Mouse (Mus musculus): ENCODE results near the gene Trim56. TPM values are rescaled to one million over a fixed set of nuclear protein-coding genes. Genes with fewer than 3 reads are reported as not detected.
A peak's percentile ranks its signal among the peaks of the same experiment; 100 is the strongest.
"Not testable (repeated sequence)": the region's sequence is repeated elsewhere in the genome, so short reads cannot be mapped to it uniquely, and the experiment has no call there.

Gene Trim56
- total RNA-seq (2021) = 1 to 10 TPM; 4.1 to 5.6 TPM

- DNase-seq = no peak
- intact Hi-C loops (cut with DNase I) = no loop called here
Observed at GRCm38 (mm10) chr5:137115866-137116847, at the start of gene Trim56. Gene Trim56 (minus strand): TSS chr5:137116209.

- DNase-seq = no peak
- intact Hi-C loops (cut with DNase I) = no loop called here
Observed at GRCm38 (mm10) chr5:137161853-137162252, 45.8 kb upstream of the Trim56 start.

- intact Hi-C loops (cut with DNase I) = no loop called here
- peak; percentile 32 for DNase-seq
Observed at GRCm38 (mm10) chr5:137159461-137159860, 43.5 kb upstream of the Trim56 start.

GRCm38 (mm10) chr5:137153289-137153688 is 37.3 kb upstream of the Trim56 start:
- no peak for DNase-seq
- intact Hi-C loops (cut with DNase I) = no loop called here

GRCm38 (mm10) chr5:137152623-137153022 is 36.6 kb upstream of the Trim56 start:
- intact Hi-C loops (cut with DNase I) = no loop called here
- no peak for DNase-seq

GRCm38 (mm10) chr5:137149272-137149882 is 33.4 kb upstream of the Trim56 start, which contains the start of gene Muc3:
Gene Muc3 (minus strand): TSS chr5:137149322.
- intact Hi-C loops (cut with DNase I); DNase-seq: not testable (repeated sequence)

GRCm38 (mm10) chr5:137140836-137141235 is 24.8 kb upstream of the Trim56 start:
- intact Hi-C loops (cut with DNase I) = no loop called here

GRCm38 (mm10) chr5:137138977-137139376 is 23.0 kb upstream of the Trim56 start:
- intact Hi-C loops (cut with DNase I) = no loop called here
- no peak for DNase-seq

More at GRCm38 (mm10) chr5:137140836-137141235, 24.8 kb upstream of the Trim56 start:
- DNase-seq = no peak

GRCm38 (mm10) chr5:137134959-137135358 is 18.9 kb upstream of the Trim56 start:
- DNase-seq = no peak
- intact Hi-C loops (cut with DNase I) = no loop called here

- intact Hi-C loops (cut with DNase I) = loop anchor here (2.0 kb wide), 1 partner anchor 153 kb away; no protein-coding TSS in a partner anchor
Observed at GRCm38 (mm10) chr5:137131490-137131889, 15.5 kb upstream of the Trim56 start.

GRCm38 (mm10) chr5:137129281-137129680 is 13.3 kb upstream of the Trim56 start:
- no peak for DNase-seq
- intact Hi-C loops (cut with DNase I) = no loop called here

More at GRCm38 (mm10) chr5:137131490-137131889, 15.5 kb upstream of the Trim56 start:
- DNase-seq = peak; percentile 44

GRCm38 (mm10) chr5:137123516-137123915 is 7.5 kb upstream of the Trim56 start:
- intact Hi-C loops (cut with DNase I) = no loop called here
- no peak for DNase-seq

GRCm38 (mm10) chr5:137122686-137123193 is 6.7 kb upstream of the Trim56 start:
- DNase-seq = peak; percentile 71
- intact Hi-C loops (cut with DNase I) = no loop called here

- no peak for DNase-seq
- intact Hi-C loops (cut with DNase I) = no loop called here
Observed at GRCm38 (mm10) chr5:137121280-137121679, 5.3 kb upstream of the Trim56 start.

GRCm38 (mm10) chr5:137118878-137119277 is 2.9 kb upstream of the Trim56 start:
- DNase-seq = no peak
- intact Hi-C loops (cut with DNase I) = no loop called here

- DNase-seq; intact Hi-C loops (cut with DNase I): not testable (repeated sequence)
Observed at GRCm38 (mm10) chr5:137117994-137118393, 2.0 kb upstream of the Trim56 start.

GRCm38 (mm10) chr5:137116987-137117386 is 978 bp upstream of the Trim56 start:
- no peak for DNase-seq
- intact Hi-C loops (cut with DNase I) = no loop called here

GRCm38 (mm10) chr5:137114891-137115561 is 983 bp downstream of the Trim56 start:
- intact Hi-C loops (cut with DNase I) = loop anchor here (5.0 kb wide), 1 partner anchor 103 kb away; no protein-coding TSS in a partner anchor
- DNase-seq = no peak

- DNase-seq = no peak
Observed at GRCm38 (mm10) chr5:137111542-137112408, 4.2 kb downstream of the Trim56 start.

More at GRCm38 (mm10) chr5:137111542-137112408, 4.2 kb downstream of the Trim56 start:
- intact Hi-C loops (cut with DNase I) = loop anchor here (5.0 kb wide), 1 partner anchor 99 kb away; no protein-coding TSS in a partner anchor

Measured in left cerebral cortex, postnatal 4 days (tissue).